Mouse (Mus musculus) urinary bladder, postnatal 36 days (tissue): ENCODE measurements at regions not wholly inside any gene's neighbourhood (a gene's known extent, or its start where the extent isn't known, plus 50 kb on each side); places are given as distances from the start of the nearest gene placed in this dataset.

Source experiments
- DNase-seq, 2 experiments: peaks; one replicate each; pipeline ENCODE4 v3.0.0; 2022; ENCODE audit warnings: low spot score in 2 of 2, mixed read lengths in 1 of 2

- no peak for DNase-seq
These were observed 83.1 kb upstream of the Ptpn1 start for GRCm38 (mm10) chr2:167848468-167849440.

- no peak for DNase-seq
These were observed 84.4 kb upstream of the Ptpn1 start for GRCm38 (mm10) chr2:167847281-167848077.

DNA sequence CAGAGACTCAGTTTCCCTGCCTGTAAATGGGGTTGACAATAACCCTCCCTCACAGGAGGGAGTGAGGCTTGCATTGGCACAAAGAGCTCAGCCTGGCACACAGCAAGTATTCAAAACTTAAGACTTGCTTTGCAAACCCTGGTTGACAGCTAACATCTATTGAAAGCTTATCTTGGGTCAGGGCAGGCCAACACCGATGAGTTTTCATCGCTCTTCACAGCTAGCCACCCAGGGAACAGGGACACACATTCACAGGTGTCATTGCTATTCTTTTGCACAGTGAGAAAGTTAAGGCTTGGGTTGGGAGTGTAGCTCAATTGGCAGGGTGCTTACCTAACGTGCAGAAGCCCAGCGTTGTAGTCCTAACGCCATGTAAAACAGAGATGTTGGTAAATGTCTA is 86.5 kb upstream of the Ptpn1 start:
- DNase-seq = no peak

- DNase-seq = peak in 1 of 2 experiments; percentile 78
These were observed 87.3 kb upstream of the Ptpn1 start for GRCm38 (mm10) chr2:167844556-167844955.

DNA sequence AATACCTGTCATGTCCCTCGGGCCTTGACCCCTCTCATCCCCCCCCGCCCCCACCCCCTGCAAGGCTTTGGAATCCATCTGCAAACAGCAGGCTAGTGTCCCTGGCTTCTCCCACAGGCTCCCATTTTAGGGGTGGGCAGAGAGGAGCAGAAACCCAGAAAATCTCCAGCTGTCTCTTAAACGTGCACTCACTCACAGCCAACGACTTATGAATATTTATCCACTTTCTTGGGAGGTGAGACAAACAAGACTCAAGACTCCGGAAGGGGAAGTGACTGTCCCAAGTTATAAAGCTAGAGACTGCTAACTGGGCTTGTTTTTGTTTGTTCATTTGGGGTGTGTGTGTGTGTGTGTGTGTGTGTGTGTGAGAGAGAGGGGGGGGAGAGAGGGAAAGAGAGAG is 87.9 kb upstream of the Ptpn1 start:
- DNase-seq = no peak

DNA sequence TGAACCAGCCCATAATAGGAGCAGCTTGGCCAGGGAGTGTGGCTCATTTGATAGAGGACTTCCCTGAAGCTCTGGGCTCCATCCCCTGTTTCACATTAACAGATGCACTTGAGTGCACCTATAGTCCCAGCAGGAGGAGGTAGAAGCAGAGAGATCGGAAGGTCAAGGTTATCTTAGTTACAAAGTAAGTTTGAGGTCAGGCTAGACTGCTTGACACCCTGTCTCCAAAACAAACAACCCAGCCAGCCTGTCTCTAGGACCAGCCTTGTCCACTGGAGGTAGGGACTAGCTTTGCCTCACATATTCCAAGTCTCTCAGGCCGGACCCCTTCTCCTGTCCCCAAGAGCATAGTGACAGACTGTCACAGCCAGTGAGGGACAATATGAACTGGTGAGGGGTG is 88.9 kb upstream of the Ptpn1 start:
- DNase-seq = no peak

- DNase-seq = no peak
These were observed 89.4 kb upstream of the Ptpn1 start for GRCm38 (mm10) chr2:167842473-167842872.

- no peak for DNase-seq
These were observed 90.3 kb upstream of the Ptpn1 start for GRCm38 (mm10) chr2:167841339-167842240.

GRCm38 (mm10) chr2:167840344-167840743 is 91.5 kb upstream of the Ptpn1 start:
- DNase-seq = no peak

DNA sequence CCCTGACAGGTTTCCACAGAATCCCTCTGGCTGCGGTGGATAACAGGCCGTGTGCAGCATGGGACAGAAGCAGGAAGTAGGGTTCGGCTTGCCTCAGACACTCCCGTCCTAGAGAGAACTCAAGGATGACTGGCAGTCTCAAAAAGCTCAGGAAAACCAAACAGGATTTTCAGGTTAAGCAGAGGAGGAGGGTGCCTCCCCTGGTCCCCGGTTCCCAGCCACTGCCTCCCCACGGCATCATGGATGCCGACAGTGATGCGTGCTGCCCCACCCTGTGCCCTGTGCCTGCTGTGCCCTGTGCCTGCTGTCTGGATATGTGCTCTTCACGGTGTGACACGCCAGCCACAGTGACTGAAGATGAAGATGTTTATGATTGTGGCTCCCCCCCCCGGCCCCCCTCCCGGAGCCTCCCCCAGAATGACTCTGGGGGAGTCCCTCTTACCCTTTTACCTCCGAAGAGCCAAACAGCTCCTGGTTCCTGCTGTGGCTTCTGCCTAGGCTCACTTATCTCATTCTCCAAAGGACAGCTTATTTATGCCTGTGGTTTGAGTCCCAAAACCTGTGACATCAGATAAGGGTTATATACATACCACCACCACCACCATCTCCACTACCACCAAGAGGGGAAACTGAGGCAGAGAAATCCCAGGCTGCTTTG is 92.4 kb upstream of the Ptpn1 start:
- DNase-seq = peak in 1 of 2 experiments; percentile 39

DNA sequence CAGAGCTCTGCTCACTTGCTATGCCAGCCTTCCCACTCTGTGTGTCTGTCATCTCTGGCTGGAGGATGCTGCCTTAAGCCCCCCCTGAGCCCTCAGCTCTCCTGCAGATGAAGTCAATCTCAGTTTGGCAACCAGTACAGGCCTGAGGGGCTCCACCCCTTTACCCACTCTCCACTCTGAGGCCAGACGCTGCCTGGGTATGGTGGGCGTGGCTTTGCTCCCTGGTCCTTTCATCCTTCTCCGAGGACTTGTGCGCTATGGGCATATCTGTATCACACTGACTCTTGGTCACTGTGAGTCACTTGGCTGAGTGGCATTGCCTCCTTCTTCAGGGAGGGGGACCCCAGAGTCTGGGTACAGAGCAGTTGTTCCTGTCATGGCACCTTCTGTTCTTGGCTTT is 94.3 kb upstream of the Ptpn1 start:
- no peak for DNase-seq

GRCm38 (mm10) chr2:167836611-167837010 is 95.2 kb upstream of the Ptpn1 start:
- no peak for DNase-seq

DNA sequence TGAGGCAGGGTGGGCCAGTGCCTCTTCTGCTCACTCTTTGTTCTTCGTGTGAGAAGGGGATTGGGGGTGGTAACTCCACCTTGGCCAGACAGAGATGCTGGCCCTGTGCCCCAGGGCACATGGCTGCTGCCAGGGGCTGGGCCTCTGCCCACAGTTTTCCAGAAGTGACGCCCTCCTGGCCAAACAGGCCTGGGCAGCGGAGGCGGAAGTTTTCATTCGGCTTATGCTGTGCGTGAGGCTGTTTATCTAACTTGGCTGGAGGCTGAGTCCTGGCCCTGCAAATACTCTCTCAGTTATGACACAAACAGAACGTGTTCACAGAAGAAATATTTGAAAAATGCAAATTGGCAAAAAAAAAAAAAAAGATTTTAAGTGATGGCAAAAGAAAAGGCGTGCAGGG is 97.3 kb upstream of the Ptpn1 start:
- DNase-seq = peak; percentile 83 to 87

- peak; percentile 72 to 85 for DNase-seq
These were observed 98.4 kb upstream of the Ptpn1 start for GRCm38 (mm10) chr2:167833290-167833953.

DNA sequence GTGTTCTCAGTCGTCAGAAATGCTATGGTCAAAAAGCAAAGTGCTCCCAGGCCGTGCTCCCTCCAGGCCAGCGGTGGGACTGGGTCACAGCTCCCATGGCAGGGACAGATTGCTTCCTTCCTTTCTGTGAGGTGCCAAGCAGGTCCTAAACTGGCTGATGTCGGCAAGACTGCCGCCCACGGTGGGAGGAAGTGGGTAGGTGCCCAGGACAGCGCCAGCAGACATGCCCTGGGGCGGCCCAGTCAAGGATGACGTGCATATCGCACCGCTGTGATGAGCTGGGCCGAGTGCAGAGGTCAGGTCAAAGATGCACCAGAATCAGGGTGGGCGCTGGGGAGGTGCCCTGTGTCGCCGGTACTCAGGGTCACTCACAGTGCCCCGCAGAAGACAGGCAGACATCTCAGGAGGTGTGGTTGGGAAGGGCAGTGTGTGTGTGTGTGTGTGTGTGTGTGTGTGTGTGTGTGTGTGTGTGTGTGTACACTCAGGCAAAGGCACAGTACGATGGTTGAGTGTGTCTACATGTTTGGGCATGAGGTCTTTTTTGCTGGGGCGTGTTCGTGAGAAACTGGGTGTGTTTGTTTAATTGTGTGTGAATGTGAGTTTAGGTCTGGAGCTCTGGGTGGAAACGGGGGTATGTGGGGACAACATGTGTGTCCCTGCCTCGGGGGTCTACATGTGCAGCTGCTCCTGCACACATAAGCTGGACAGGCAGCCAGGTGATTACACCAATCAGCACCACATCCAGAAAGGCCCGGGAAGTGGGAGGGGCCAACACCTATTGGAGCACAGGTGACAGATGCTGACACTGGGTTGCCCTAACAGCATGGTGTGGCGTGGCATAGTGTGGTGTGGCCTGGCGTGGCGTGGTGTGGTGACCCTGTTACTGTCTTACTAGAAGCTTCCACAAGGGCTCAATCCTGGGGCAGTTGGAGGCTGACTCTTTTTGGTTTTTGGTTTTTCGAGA is 100.5 kb upstream of the Ptpn1 start:
- peak in 1 of 2 experiments; percentile 40 for DNase-seq

GRCm38 (mm10) chr2:167828258-167828657 is 103.6 kb upstream of the Ptpn1 start:
- no peak for DNase-seq

DNA sequence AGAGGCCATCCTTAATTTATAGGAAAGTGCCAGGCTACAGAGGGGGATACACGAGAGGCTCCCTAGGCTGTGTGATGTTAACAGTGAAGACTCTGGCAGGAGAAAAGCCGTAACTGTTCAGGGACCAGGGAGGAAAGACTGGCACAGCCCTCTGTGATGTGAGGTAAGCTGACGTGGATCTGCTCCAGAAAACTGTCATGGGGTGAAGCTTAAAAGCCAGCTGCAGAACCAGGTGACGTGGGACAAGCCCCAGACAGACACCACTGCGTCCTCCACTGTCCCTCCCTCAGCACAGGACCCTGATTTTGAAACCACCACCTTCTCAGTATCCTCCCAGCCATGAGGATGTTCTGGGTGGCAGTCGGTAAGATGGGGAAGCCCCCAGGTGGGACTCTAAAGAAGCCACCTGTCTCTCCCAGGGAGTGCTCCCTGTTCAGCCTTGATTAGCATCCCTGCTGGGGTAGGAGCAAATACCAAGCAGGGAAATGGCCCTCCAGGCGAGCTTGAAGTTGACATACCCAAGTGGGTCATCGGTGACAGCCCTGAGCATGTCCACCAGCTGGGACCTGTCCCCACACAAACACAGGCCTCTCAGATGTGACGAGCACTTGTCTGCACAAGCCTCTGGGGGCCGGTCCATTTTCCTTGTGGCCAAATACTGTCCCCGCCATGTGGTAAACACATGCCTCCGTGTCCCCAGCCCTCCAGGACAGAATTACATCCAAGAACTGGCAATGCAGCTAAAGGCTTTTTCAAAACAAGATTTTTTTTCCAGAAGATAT is 104.7 kb upstream of the Ptpn1 start:
- DNase-seq = peak in 1 of 2 experiments; percentile 72

- DNase-seq = peak in 1 of 2 experiments; percentile 73
These were observed 108.3 kb upstream of the Ptpn1 start for GRCm38 (mm10) chr2:167823513-167823912.
